ENCODE assay signal across 23 mouse cellular contexts in the genomic region with DNA sequence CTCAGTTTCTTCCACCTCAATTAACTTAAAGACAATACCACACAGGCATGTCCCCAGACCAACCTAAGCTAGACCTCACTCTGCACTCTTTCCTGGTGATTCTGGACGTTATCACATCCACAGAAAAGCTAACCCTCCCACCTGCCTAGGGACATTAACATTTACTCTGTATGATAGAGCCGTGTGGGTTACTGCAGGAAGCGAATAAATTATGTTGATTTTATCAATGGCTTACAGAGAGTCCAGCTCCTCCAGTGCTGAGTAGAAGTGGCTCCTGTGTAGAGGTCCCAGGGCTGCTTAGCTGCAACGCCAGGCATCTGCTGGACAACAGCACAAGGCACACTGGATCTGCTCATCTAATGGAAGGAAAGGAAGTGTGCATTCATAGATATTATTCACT. TPM values are rescaled to one million over a fixed set of nuclear protein-coding genes. Genes with fewer than 3 reads are reported as not detected.
DNase-seq lines count a peak whose midpoint lies in the region; ATAC-seq and TF ChIP-seq lines count a peak whose summit lies in the region.
"Had no signal": no experiment of that assay in that cellular context is flagged by ENCODE, and none has a peak within 500 bp of the region (broad histone marks: within the 10 kb centered on the region; RNA-seq: fewer than 3 reads in every experiment).

No protein-coding gene starts in this region.

- DNase-seq in heart, adult 11 months: peak; percentile 18
- no peak for DNase-seq in heart, postnatal 25 days (ENCODE audit: low spot score)
- DNase-seq in midbrain, embryonic 11.5 days (ENCODE audit: low spot score, missing footprints): no peak
- DNase-seq in midbrain, embryonic 14.5 days: no peak
- DNase-seq in G1E (ENCODE audit: low spot score): no peak
- DNase-seq in adrenal gland, postnatal 10 days: no peak
- DNase-seq: adrenal gland, adult 2 months; B cell, adult 2 months; cerebellum, adult 11-12 months; gastrocnemius, adult 2 months; heart, postnatal 4 days; layer of hippocampus, adult 9-11 months; left cerebral cortex, postnatal 4 days; lung, embryonic 14.5 days had no signal

- TF ChIP-seq EP300 in ES-Bruce4 (IDR thresholded peaks at IDR 0.05; ENCODE audit: insufficient read depth, low read depth, low read length): no peak

- TF ChIP-seq POLR2A in ES-Bruce4 (IDR thresholded peaks at IDR 0.05; ENCODE audit: insufficient read depth, low read length): no peak

- H3K27ac ChIP-seq in midbrain, embryonic 11.5 days (ENCODE audit: low read depth, low read length): no peak overlapping the region
- H3K27ac ChIP-seq in midbrain, embryonic 14.5 days (replicated peaks; ENCODE audit: low read depth, low read length): no peak overlapping the region
- H3K27ac ChIP-seq in ES-Bruce4 (ENCODE audit: insufficient read depth, low read length): peak overlapping the region; percentile 38; the same call in 1 of the 2 replicates
- no peak overlapping the region for H3K27ac ChIP-seq in intestine, embryonic 15.5 days
- H3K27ac ChIP-seq: gastrocnemius, adult 2 months; heart, embryonic 15.5 days; kidney, postnatal 0 days; limb, embryonic 15.5 days; liver, embryonic 14.5 days; neural tube, embryonic 13.5 days had no signal

- H3K4me3 ChIP-seq in midbrain, embryonic 11.5 days (ENCODE audit: low read depth, low read length): no peak overlapping the region
- no peak overlapping the region for H3K4me3 ChIP-seq in midbrain, embryonic 14.5 days (replicated peaks; ENCODE audit: low read depth, low read length)
- no peak overlapping the region for H3K4me3 ChIP-seq in ES-Bruce4 (ENCODE audit: low read depth, low read length)
- H3K4me3 ChIP-seq in G1E (ENCODE audit: low read depth, low read length): no peak overlapping the region
- no peak overlapping the region for H3K4me3 ChIP-seq in intestine, embryonic 15.5 days (replicated peaks)
- H3K4me3 ChIP-seq: gastrocnemius, adult 2 months; heart, embryonic 15.5 days; limb, embryonic 15.5 days; neural tube, embryonic 13.5 days had no signal

- no peaks in the 10 kb centered on the region for H3K27me3 ChIP-seq in midbrain, embryonic 11.5 days (ENCODE audit: control insufficient read depth, insufficient read depth, low read length)
- no peaks in the 10 kb centered on the region for H3K27me3 ChIP-seq in midbrain, embryonic 14.5 days (ENCODE audit: control insufficient read depth, insufficient read depth, low read length)
- H3K27me3 ChIP-seq in ES-Bruce4 (ENCODE audit: control insufficient read depth, insufficient read depth, low read length, poor library complexity, severe bottlenecking): no peaks in the 10 kb centered on the region
- H3K27me3 ChIP-seq in G1E (ENCODE audit: insufficient read depth, low read length): no peaks in the 10 kb centered on the region; the same call in 1 of the 2 replicates
- no peaks in the 10 kb centered on the region for H3K27me3 ChIP-seq in intestine, embryonic 15.5 days (replicated peaks)
- H3K27me3 ChIP-seq: CH12.LX; heart, embryonic 15.5 days; limb, embryonic 15.5 days; neural tube, embryonic 13.5 days had no signal

- intact Hi-C loops in heart, postnatal 25 days (cut with DNase I): no loop called here

- H3K9me3 ChIP-seq in midbrain, embryonic 11.5 days (ENCODE audit: control insufficient read depth, low read length): no peaks in the 10 kb centered on the region
- no peaks in the 10 kb centered on the region for H3K9me3 ChIP-seq in midbrain, embryonic 14.5 days (ENCODE audit: control insufficient read depth, low read length)
- H3K9me3 ChIP-seq in ES-Bruce4 (replicated peaks; ENCODE audit: control insufficient read depth, insufficient read depth, low read length, poor library complexity, severe bottlenecking) (no peaks in the 10 kb centered on the region), G1E (replicated peaks) (no peaks in the 10 kb centered on the region)
- H3K9me3 ChIP-seq in intestine, embryonic 15.5 days: no peaks in the 10 kb centered on the region
- H3K9me3 ChIP-seq: heart, embryonic 15.5 days; limb, embryonic 15.5 days; neural tube, embryonic 13.5 days had no signal

- H3K4me1 ChIP-seq in midbrain, embryonic 11.5 days (ENCODE audit: control insufficient read depth, insufficient read depth, low read length): peaks cover 2% of the 10 kb centered on the region; the same call in 1 of the 2 replicates
- peaks cover 6% of the 10 kb centered on the region; the same call in 1 of the 2 replicates for H3K4me1 ChIP-seq in midbrain, embryonic 14.5 days (ENCODE audit: control insufficient read depth, insufficient read depth, low read length)
- H3K4me1 ChIP-seq in ES-Bruce4 (ENCODE audit: control insufficient read depth, insufficient read depth, low read length): peaks cover 12% of the 10 kb centered on the region
- peaks cover 30% of the 10 kb centered on the region for H3K4me1 ChIP-seq in G1E (ENCODE audit: insufficient read depth, low read depth, low read length)
- peaks cover 23% of the 10 kb centered on the region for H3K4me1 ChIP-seq in intestine, embryonic 15.5 days (replicated peaks)

- no peak overlapping the region for H3K4me2 ChIP-seq in midbrain, embryonic 11.5 days
- H3K4me2 ChIP-seq in midbrain, embryonic 14.5 days (ENCODE audit: low read length): no peak overlapping the region
- no peak overlapping the region for H3K4me2 ChIP-seq in intestine, embryonic 15.5 days (replicated peaks)
- H3K4me2 ChIP-seq: heart, embryonic 15.5 days; limb, embryonic 15.5 days; lung, embryonic 14.5 days; neural tube, embryonic 13.5 days had no signal

- TF ChIP-seq CTCF in ES-Bruce4 (IDR thresholded peaks at IDR 0.05; ENCODE audit: low read depth, low read length) (no peak), G1E (IDR thresholded peaks at IDR 0.05; ENCODE audit: low read depth, low read length) (no peak)

- H3K36me3 ChIP-seq in midbrain, embryonic 11.5 days (ENCODE audit: control insufficient read depth, insufficient read depth, low read length): 0 out of 2 replicates have a peak, but pooled peaks cover 4% of the 10 kb centered on the region
- H3K36me3 ChIP-seq in midbrain, embryonic 14.5 days (ENCODE audit: control insufficient read depth, insufficient read depth, low read length): peaks cover 8% of the 10 kb centered on the region; the same call in 1 of the 2 replicates
- H3K36me3 ChIP-seq in ES-Bruce4 (ENCODE audit: control insufficient read depth, insufficient read depth, low read length, poor library complexity, severe bottlenecking): peaks cover 11% of the 10 kb centered on the region
- peaks cover 14% of the 10 kb centered on the region for H3K36me3 ChIP-seq in G1E (replicated peaks)
- H3K36me3 ChIP-seq in intestine, embryonic 15.5 days: 0 out of 2 replicates have a peak, but pooled peaks cover 6% of the 10 kb centered on the region

- no peak overlapping the region for H3K9ac ChIP-seq in midbrain, embryonic 11.5 days (ENCODE audit: low read length)
- no peak overlapping the region for H3K9ac ChIP-seq in midbrain, embryonic 14.5 days (replicated peaks; ENCODE audit: low read length)
- no peak overlapping the region for H3K9ac ChIP-seq in ES-Bruce4 (ENCODE audit: low read depth, poor library complexity, severe bottlenecking)
- H3K9ac ChIP-seq in intestine, embryonic 15.5 days: no peak overlapping the region
- H3K9ac ChIP-seq: heart, embryonic 15.5 days; limb, embryonic 15.5 days; liver, embryonic 14.5 days; lung, embryonic 14.5 days; neural tube, embryonic 13.5 days had no signal

- ATAC-seq in midbrain, embryonic 11.5 days (ENCODE audit: low FRiP score): peak; percentile 69
- no peak for ATAC-seq in midbrain, embryonic 14.5 days (ENCODE audit: low FRiP score, low TSS enrichment)
- ATAC-seq in G1E (ENCODE audit: extremely low read depth, insufficient number of reproducible peaks, low FRiP score, poor library complexity, severe bottlenecking): peak; percentile 56
- no peak for ATAC-seq in intestine, embryonic 15.5 days
- ATAC-seq: intestine, embryonic 16.5 days had no signal

- 53% methylated on average over 4 of the region's 4 CpGs for WGBS in midbrain, embryonic 11.5 days
- WGBS in midbrain, embryonic 14.5 days: 29% methylated on average over 4 of the region's 4 CpGs
- WGBS in intestine, embryonic 15.5 days: 56% methylated on average over 4 of the region's 4 CpGs

RNA-seq across cellular contexts. Expression of a gene that starts 22.1 kb away (rescaled TPM):
- total RNA-seq in heart, postnatal 25 days (2021): 10 to 100 TPM; 13.4 to 18.5 TPM
- polyA plus RNA-seq in midbrain, embryonic 11.5 days (2014; fragmentation: Nextera tagmentation; extraction: Ambion mirVana): 37.9 and 41.9 TPM in 2 replicates
- 19.3 and 34.4 TPM in 2 replicates for polyA plus RNA-seq in midbrain, embryonic 14.5 days (2014; fragmentation: Nextera tagmentation; extraction: Ambion mirVana)
- polyA plus RNA-seq in ES-Bruce4 (2011; ENCODE audit: insufficient read depth, insufficient read length, low read depth, missing spikeins): 221 and 240 TPM in 2 replicates
- 35.7 and 37.8 TPM in 2 replicates for total RNA-seq in G1E (2014; fragmentation: Nextera tagmentation)
- 22.0 and 24.4 TPM in 2 replicates for total RNA-seq in G1E (2017)
- 4.8 and 5.1 TPM in 2 replicates for polyA plus RNA-seq in G1E (2012)
- total RNA-seq in adrenal gland, postnatal 10 days (2021): 10 to 100 TPM; 44.2 to 48.6 TPM
- polyA plus RNA-seq in intestine, embryonic 15.5 days (2015; fragmentation: Nextera tagmentation; extraction: Ambion mirVana): 33.7 and 38.5 TPM in 2 replicates

RNA-seq across cellular contexts. Expression of a gene that starts 48.4 kb away (rescaled TPM):
- 10 to 100 TPM; 15.0 to 18.2 TPM for total RNA-seq in heart, postnatal 25 days (2021)
- 3.9 and 4.6 TPM in 2 replicates for polyA plus RNA-seq in midbrain, embryonic 11.5 days (2014; fragmentation: Nextera tagmentation; extraction: Ambion mirVana)
- 9.2 and 9.3 TPM in 2 replicates for polyA plus RNA-seq in midbrain, embryonic 14.5 days (2014; fragmentation: Nextera tagmentation; extraction: Ambion mirVana)
- polyA plus RNA-seq in ES-Bruce4 (2011; ENCODE audit: insufficient read depth, insufficient read length, low read depth, missing spikeins) (18.4 and 20.6 TPM in 2 replicates), G1E (2012) (1.6 and 3.2 TPM in 2 replicates)
- total RNA-seq in G1E (2014; fragmentation: Nextera tagmentation) (64.3 and 71.4 TPM in 2 replicates), G1E (2017) (22.1 and 22.6 TPM in 2 replicates)
- 10 to 100 TPM; 21.2 to 26.6 TPM for total RNA-seq in adrenal gland, postnatal 10 days (2021)
- 5.5 and 6.9 TPM in 2 replicates for polyA plus RNA-seq in intestine, embryonic 15.5 days (2015; fragmentation: Nextera tagmentation; extraction: Ambion mirVana)

Comparison
In these comparisons a context has a peak if more than half of its experiments do, and no peak if none do; other contexts are left out.
1. ATAC-seq: peak in midbrain, embryonic 11.5 days (single experiment) and G1E (single experiment); none in midbrain, embryonic 14.5 days (single experiment) and intestine, embryonic 15.5 days (single experiment).